Mouse (Mus musculus) retina, adult 2 months (tissue): Measurements from ENCODE around the gene Tfec.

Source experiments
- DNase-seq: peaks from one replicate; pipeline ENCODE4 v3.0.0-alpha.2; 2012; ENCODE audit warnings: low read depth, low spot score

The Tfec gene

GRCm38 (mm10) chr6:16898251-16898862 lies at the start of gene Tfec:
Gene Tfec (minus strand): TSS chr6:16898441.
- no peak for DNase-seq

GRCm38 (mm10) chr6:16947837-16948236 lies 49.6 kb upstream of the Tfec start:
- no peak for DNase-seq

- DNase-seq: no peak
These were observed 45.3 kb upstream of the Tfec start for GRCm38 (mm10) chr6:16943513-16943912.

GRCm38 (mm10) chr6:16942433-16942832 lies 44.2 kb upstream of the Tfec start:
- no peak for DNase-seq

- DNase-seq: no peak
These were observed 32.8 kb upstream of the Tfec start for GRCm38 (mm10) chr6:16931059-16931458.

GRCm38 (mm10) chr6:16920111-16920656 lies 21.9 kb upstream of the Tfec start:
- DNase-seq: no peak

- no peak for DNase-seq
These were observed 6.4 kb downstream of the Tfec start for GRCm38 (mm10) chr6:16891819-16892218.

- DNase-seq: no peak
These were observed 14.5 kb downstream of the Tfec start for GRCm38 (mm10) chr6:16883537-16884307.

GRCm38 (mm10) chr6:16874021-16874542 lies 24.2 kb downstream of the Tfec start:
- DNase-seq: no peak

- DNase-seq: no peak
These were observed 28.2 kb downstream of the Tfec start for GRCm38 (mm10) chr6:16870067-16870466.

GRCm38 (mm10) chr6:16868314-16868713 lies 29.9 kb downstream of the Tfec start:
- no peak for DNase-seq

GRCm38 (mm10) chr6:16862753-16863508 lies 35.3 kb downstream of the Tfec start:
- DNase-seq: no peak

- no peak for DNase-seq
These were observed 36.2 kb downstream of the Tfec start for GRCm38 (mm10) chr6:16862050-16862449.

- DNase-seq: no peak
These were observed 42.2 kb downstream of the Tfec start for GRCm38 (mm10) chr6:16855879-16856545.

- DNase-seq: no peak
These were observed 43.3 kb downstream of the Tfec start for GRCm38 (mm10) chr6:16854977-16855376.

- DNase-seq: no peak
These were observed 51.7 kb downstream of the Tfec start for GRCm38 (mm10) chr6:16846521-16846920.

GRCm38 (mm10) chr6:16835631-16836030 lies 62.6 kb downstream of the Tfec start:
- no peak for DNase-seq

GRCm38 (mm10) chr6:16828304-16828703 lies 69.9 kb downstream of the Tfec start:
- DNase-seq: no peak

GRCm38 (mm10) chr6:16821985-16822384 lies 76.3 kb downstream of the Tfec start:
- no peak for DNase-seq

- no peak for DNase-seq
These were observed 91.9 kb downstream of the Tfec start for GRCm38 (mm10) chr6:16806302-16806701.

GRCm38 (mm10) chr6:16797669-16798068 lies 100.6 kb downstream of the Tfec start:
- DNase-seq: no peak
